18 mouse cellular contexts compared by ENCODE assay signal in genomic region chr11:12399903-12400302, GRCm38 (mm10).
DNase-seq lines count a peak whose midpoint lies in the region; TF ChIP-seq lines count a peak whose summit lies in the region.
"Had no signal": no experiment of that assay in that cellular context is flagged by ENCODE, and none has a peak within 500 bp of the region (broad histone marks: within the 10 kb centered on the region; RNA-seq: fewer than 3 reads in every experiment).

No protein-coding gene starts in this region.

- DNase-seq in heart, adult 11 months, result peak; percentile 65
- no peak for DNase-seq in heart, adult 2 months
- DNase-seq in brain, adult 2 months (ENCODE audit: low read depth, low spot score), result peak; percentile 26
- peak; percentile 31 for DNase-seq in telencephalon, adult 2 months (ENCODE audit: low read depth, low spot score)
- DNase-seq in kidney, adult 18-20 months, result no peak
- DNase-seq: adrenal gland, adult 2 months; adrenal gland, postnatal 10 days; adrenal gland, postnatal 25 days; cerebellum, adult 11-12 months; cerebellum, adult 2 months; cerebellum, adult 9-10 months; cerebellum, postnatal 10 days; cerebellum, postnatal 25 days; forebrain, postnatal 0 days had no signal

- H3K79me2 ChIP-seq in heart, adult 2 months (replicated peaks; ENCODE audit: control insufficient read depth, insufficient read depth, low read length), result no peaks in the 10 kb centered on the region

- 62% methylated on average over 2 of the region's 2 CpGs for WGBS in heart, adult 2 months

- no peak for TF ChIP-seq EP300 in heart, adult 2 months (IDR thresholded peaks at IDR 0.05; ENCODE audit: insufficient read depth, low read depth, low read length)

- no peaks in the 10 kb centered on the region for H3K27me3 ChIP-seq in heart, adult 2 months (ENCODE audit: control insufficient read depth, insufficient read depth, low read length)
- H3K27me3 ChIP-seq: embryonic facial prominence, embryonic 12.5 days; forebrain, embryonic 13.5 days; forebrain, embryonic 15.5 days had no signal

- TF ChIP-seq CTCF in heart, adult 2 months (IDR thresholded peaks at IDR 0.05), result no peak

- H3K4me3 ChIP-seq in heart, adult 2 months, result no peak overlapping the region
- H3K4me3 ChIP-seq: embryonic facial prominence, embryonic 10.5 days; embryonic facial prominence, embryonic 12.5 days; forebrain, embryonic 13.5 days; forebrain, embryonic 15.5 days had no signal

- no peak overlapping the region for H3K9ac ChIP-seq in heart, adult 2 months (ENCODE audit: low read depth, low read length)
- H3K9ac ChIP-seq: embryonic facial prominence, embryonic 12.5 days; forebrain, embryonic 13.5 days; forebrain, embryonic 15.5 days; forebrain, postnatal 0 days had no signal

- no peak overlapping the region for H3K27ac ChIP-seq in heart, adult 2 months
- H3K27ac ChIP-seq: embryonic facial prominence, embryonic 10.5 days; embryonic facial prominence, embryonic 12.5 days; forebrain, embryonic 13.5 days; forebrain, embryonic 15.5 days had no signal

- no peaks in the 10 kb centered on the region for H3K4me1 ChIP-seq in heart, adult 2 months (ENCODE audit: control insufficient read depth, insufficient read depth, low read length)
- H3K4me1 ChIP-seq: forebrain, embryonic 13.5 days; forebrain, embryonic 15.5 days had no signal

- TF ChIP-seq POLR2A in heart, adult 2 months (IDR thresholded peaks at IDR 0.05; ENCODE audit: insufficient read depth, low read depth, low read length), result no peak

- no peaks in the 10 kb centered on the region for H3K36me3 ChIP-seq in heart, adult 2 months (ENCODE audit: control insufficient read depth, insufficient read depth, low read length)
- H3K36me3 ChIP-seq: embryonic facial prominence, embryonic 10.5 days; embryonic facial prominence, embryonic 12.5 days; forebrain, embryonic 15.5 days had no signal

- intact Hi-C loops in heart, adult 2 months (cut with DNase I), result loop anchor here (5.0 kb wide), 1 partner anchor 32 kb away; no protein-coding TSS in a partner anchor

Comparison
In these comparisons a context has a peak if more than half of its experiments do, and no peak if none do; other contexts are left out.
1. DNase-seq: peak in heart, adult 11 months (single experiment), brain, adult 2 months (single experiment) and telencephalon, adult 2 months (single experiment); none in heart, adult 2 months (0 of 2) and kidney, adult 18-20 months (single experiment).